Mouse (Mus musculus) urinary bladder, postnatal 14 days (tissue): ENCODE data around the gene Acrbp.
A peak's percentile ranks its signal among the peaks of the same experiment; 100 is the strongest.
"Not testable (repeated sequence)": the region's sequence is repeated elsewhere in the genome, so short reads cannot be mapped to it uniquely, and the experiment has no call there.

ENCODE experiments used
- DNase-seq: peaks from one replicate; pipeline ENCODE4 v3.0.0; 2021; ENCODE audit warnings: low spot score

Acrbp gene

GRCm38 (mm10) chr6:125049678-125050077 lies at the start of gene Acrbp:
Gene Acrbp (plus strand): TSS chr6:125049689.
- no peak for DNase-seq

GRCm38 (mm10) chr6:125003706-125004105 lies 45.8 kb upstream of the Acrbp start:
- no peak for DNase-seq

- no peak for DNase-seq
Observed at GRCm38 (mm10) chr6:125005086-125005485, 44.4 kb upstream of the Acrbp start.

- DNase-seq = no peak
Observed at GRCm38 (mm10) chr6:125008060-125008459, 41.4 kb upstream of the Acrbp start.

GRCm38 (mm10) chr6:125008586-125009128 lies 40.8 kb upstream of the Acrbp start:
- DNase-seq = peak; percentile 98

- no peak for DNase-seq
Observed at GRCm38 (mm10) chr6:125009129-125009180, 40.5 kb upstream of the Acrbp start, which contains the start of gene Zfp384. Gene Zfp384 (plus strand): TSS chr6:125009145.

GRCm38 (mm10) chr6:125009181-125010073 lies 40.1 kb upstream of the Acrbp start:
- peak; percentile 82 for DNase-seq

- no peak for DNase-seq
Observed at GRCm38 (mm10) chr6:125017682-125018081, 31.8 kb upstream of the Acrbp start.

GRCm38 (mm10) chr6:125030532-125030931 lies 19.0 kb upstream of the Acrbp start:
- peak; percentile 45 for DNase-seq

GRCm38 (mm10) chr6:125031604-125032003 lies 17.9 kb upstream of the Acrbp start:
- no peak for DNase-seq

GRCm38 (mm10) chr6:125038666-125039065 lies 10.8 kb upstream of the Acrbp start:
- no peak for DNase-seq

- no peak for DNase-seq
Observed at GRCm38 (mm10) chr6:125039131-125039530, 10.4 kb upstream of the Acrbp start.

GRCm38 (mm10) chr6:125039533-125040153 lies 9.8 kb upstream of the Acrbp start, which contains the start of gene Ing4:
Gene Ing4 (plus strand): TSS chr6:125039760.
- DNase-seq = peak; percentile 94

GRCm38 (mm10) chr6:125040221-125040620 lies 9.3 kb upstream of the Acrbp start:
- no peak for DNase-seq

- DNase-seq = peak; percentile 28
Observed at GRCm38 (mm10) chr6:125041047-125041446, 8.4 kb upstream of the Acrbp start.

- DNase-seq = no peak
Observed at GRCm38 (mm10) chr6:125042081-125042480, 7.4 kb upstream of the Acrbp start.

- peak; percentile 83 for DNase-seq
Observed at GRCm38 (mm10) chr6:125046691-125047090, 2.8 kb upstream of the Acrbp start.

GRCm38 (mm10) chr6:125051237-125051636 lies 1.7 kb downstream of the Acrbp start:
- no peak for DNase-seq

GRCm38 (mm10) chr6:125061493-125061892 lies 12.0 kb downstream of the Acrbp start:
- DNase-seq = no peak

- no peak for DNase-seq
Observed at GRCm38 (mm10) chr6:125062511-125062910, 13.0 kb downstream of the Acrbp start.

- DNase-seq = no peak
Observed at GRCm38 (mm10) chr6:125063906-125064305, 14.4 kb downstream of the Acrbp start.

GRCm38 (mm10) chr6:125065223-125065622 lies 15.7 kb downstream of the Acrbp start:
- not testable (repeated sequence) for DNase-seq

- DNase-seq = peak; percentile 44
Observed at GRCm38 (mm10) chr6:125067571-125067995, 18.1 kb downstream of the Acrbp start, which contains the start of gene Lpar5. Gene Lpar5 (plus strand): TSS chr6:125067920.
